Mouse (Mus musculus) thymus, adult 18-20 months (tissue): ENCODE measurements around the gene Bfsp2.
A peak's percentile ranks its signal among the peaks of the same experiment; 100 is the strongest.

Experiments
- DNase-seq, 2 experiments: peaks; one replicate each; pipeline ENCODE4 v3.0.0; 2022; ENCODE audit warnings: mixed read lengths in 2 of 2

The Bfsp2 gene

GRCm38 (mm10) chr9:103480044-103480576 lies at the start of gene Bfsp2:
Gene Bfsp2 (minus strand): TSS chr9:103480420.
- DNase-seq = no peak

DNA sequence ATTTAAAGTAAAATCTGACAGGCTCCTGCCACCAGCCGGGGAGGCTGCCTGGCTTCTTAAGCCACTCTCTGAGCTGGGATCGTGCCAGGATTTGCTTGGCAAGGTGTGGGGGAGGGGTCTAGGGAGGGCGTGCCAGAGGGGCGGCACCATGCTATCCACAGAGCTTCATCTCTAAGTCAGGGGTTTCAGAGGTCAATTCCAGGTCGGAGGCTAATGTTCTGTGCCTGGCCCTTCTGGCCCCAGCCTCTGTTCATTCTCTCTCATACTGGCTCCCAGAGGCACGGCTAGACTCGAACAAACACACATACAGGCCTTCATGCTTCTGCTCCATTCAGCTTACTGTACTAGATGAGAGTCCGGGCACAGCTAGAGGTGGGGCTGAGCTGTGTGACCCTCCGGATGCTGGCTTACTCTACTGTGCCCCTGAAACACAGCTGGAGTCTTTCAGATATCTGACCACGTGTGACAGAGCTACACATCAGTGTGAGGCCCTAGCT lies 44.9 kb upstream of the Bfsp2 start:
- DNase-seq = no peak

DNA sequence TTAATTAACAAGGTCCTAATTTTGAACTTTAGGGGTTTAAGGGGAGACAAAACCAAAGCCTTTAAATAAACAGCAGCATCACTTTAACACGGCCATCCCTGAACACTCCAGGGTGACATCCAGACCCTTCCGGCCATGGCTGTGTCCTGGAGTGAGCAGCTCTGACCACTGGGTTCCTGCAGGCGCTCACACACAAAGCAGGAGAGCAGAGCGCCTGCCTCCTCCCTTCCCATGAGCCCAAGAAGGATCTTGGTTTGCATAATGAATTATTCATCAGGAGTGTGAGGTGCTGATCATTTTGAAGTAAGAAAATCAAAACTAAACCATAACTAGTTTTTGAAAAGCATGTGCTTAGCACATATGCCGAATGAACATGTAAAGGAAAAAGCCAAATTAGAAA lies 44.4 kb upstream of the Bfsp2 start:
- no peak for DNase-seq

DNA sequence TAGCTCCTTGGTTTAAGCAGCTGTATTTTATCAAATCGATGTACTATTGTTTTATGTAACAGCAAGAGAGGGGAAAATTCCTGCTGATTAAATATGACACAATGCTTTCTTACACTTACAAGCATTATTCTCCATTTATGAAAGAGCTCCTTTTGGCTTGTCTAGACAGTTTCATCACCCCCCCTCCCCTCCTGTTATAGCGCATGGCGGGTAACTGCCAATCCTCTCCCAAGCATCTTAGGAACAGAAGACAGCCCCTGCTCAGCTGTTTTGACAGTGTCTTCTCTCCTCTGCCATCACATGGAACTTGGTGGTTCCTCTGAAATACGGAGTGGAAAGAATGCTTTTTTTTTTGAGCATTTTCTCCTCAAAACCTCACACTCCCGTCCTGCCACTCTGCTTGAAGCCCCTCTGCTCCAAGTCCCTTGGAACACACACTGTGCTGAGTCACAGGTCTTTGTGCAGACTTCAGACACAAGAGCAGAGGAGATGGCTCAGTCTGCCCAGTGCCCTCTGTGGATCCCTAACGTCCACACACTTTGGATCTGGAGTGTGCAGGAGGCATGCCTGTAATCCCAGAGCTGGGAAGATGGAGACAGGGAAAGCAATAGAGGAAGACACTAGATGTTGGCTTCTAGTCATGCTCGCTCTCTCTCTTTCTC lies 43.7 kb upstream of the Bfsp2 start:
- no peak for DNase-seq

DNA sequence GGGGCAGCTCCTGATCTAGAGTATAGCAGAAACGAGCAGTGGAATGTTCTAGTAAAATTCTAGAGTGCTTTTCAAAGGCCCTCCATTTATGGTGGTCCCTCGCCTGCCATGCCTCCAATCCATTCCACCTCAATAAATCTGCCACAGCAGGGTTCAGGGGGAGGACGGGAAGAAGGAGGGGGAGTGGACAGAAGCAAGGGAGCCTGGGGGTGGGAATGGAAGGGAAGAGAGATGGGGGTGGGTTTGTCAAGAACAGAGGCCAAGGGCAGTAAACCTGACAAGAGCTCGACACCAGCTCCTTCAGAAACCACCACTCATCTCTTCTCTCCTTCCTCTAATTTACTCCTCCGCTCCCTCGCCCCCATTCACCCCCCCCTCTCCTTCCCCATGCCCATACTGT lies 42.8 kb upstream of the Bfsp2 start:
- DNase-seq = no peak

GRCm38 (mm10) chr9:103513884-103514283 lies 33.7 kb upstream of the Bfsp2 start:
- DNase-seq = no peak

GRCm38 (mm10) chr9:103512257-103512656 lies 32.0 kb upstream of the Bfsp2 start:
- DNase-seq = no peak

- DNase-seq = no peak
These were observed 26.9 kb upstream of the Bfsp2 start for GRCm38 (mm10) chr9:103506968-103507584.

DNA sequence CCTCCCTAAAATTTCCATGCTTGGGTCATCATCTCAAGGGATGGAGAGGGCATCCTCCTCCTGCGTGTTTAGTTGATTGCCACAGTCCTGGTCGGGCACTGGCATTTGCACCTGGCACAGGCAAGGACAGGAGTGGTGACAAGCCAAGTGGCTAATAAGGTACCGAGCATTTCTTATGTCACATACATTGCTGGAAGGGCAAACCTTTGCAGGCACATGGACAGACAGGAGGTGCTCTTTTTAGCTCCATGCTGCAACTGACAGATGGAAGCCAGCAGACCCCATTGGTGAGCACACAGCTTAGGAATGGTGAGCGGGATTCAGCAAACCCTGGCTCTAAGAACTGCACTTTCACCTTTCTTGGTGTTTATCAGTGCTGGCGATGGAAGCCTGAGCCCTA lies 24.8 kb upstream of the Bfsp2 start:
- DNase-seq = no peak

DNA sequence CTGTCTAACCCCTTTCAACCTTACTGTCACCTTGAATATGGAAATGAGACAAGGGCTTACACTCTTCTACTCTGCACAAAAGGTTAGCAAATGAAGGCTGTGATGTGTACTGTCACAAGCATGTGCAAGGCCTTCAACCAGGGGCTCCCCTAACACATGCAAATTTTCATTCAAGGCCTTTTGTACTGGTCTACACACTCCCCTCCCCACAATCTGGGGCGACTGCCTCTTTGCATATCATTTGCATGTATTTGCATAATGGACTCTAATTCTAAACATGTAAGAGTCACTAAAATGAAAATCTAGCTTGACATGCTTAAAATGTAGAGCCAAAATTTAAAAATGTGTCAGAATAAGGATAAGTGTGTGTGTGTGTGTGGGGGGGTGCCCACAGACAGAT lies 24.4 kb upstream of the Bfsp2 start:
- DNase-seq = no peak

- DNase-seq = no peak
These were observed 23.5 kb upstream of the Bfsp2 start for GRCm38 (mm10) chr9:103503586-103504298.

- DNase-seq = no peak
These were observed 22.4 kb upstream of the Bfsp2 start for GRCm38 (mm10) chr9:103502655-103503054.

- no peak for DNase-seq
These were observed 21.7 kb upstream of the Bfsp2 start for GRCm38 (mm10) chr9:103501861-103502364.

- no peak for DNase-seq
These were observed 19.1 kb upstream of the Bfsp2 start for GRCm38 (mm10) chr9:103499366-103499765.

DNA sequence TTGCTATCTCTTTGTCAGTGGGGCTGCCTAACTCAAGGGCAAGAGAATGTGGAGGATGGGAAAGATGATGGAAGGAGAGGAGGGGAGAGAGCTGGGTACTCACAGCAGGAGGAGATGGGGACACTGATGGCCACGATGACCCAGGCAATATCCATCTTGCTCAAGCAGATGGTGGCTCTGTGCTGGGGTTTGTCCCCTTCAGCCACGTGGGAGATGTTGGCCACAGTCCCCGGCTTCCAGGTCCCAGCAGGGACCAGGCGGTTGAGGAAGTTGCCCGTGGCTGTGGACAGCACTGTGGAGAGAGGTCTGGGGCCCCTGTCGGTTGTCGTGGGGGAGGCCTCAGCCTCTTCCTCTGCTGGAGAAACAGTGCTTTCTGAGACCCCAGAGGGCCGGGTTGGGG lies 18.5 kb upstream of the Bfsp2 start:
- DNase-seq = no peak

GRCm38 (mm10) chr9:103495391-103495790 lies 15.2 kb upstream of the Bfsp2 start:
- DNase-seq = no peak

GRCm38 (mm10) chr9:103494346-103495020 lies 14.3 kb upstream of the Bfsp2 start:
- DNase-seq = no peak

GRCm38 (mm10) chr9:103491985-103492384 lies 11.8 kb upstream of the Bfsp2 start:
- DNase-seq = no peak

- DNase-seq = peak; percentile 57 to 59
These were observed 10.2 kb upstream of the Bfsp2 start for GRCm38 (mm10) chr9:103490439-103490838.

- DNase-seq = peak in 1 of 2 experiments; percentile 53
These were observed 9.7 kb upstream of the Bfsp2 start for GRCm38 (mm10) chr9:103489883-103490282.

DNA sequence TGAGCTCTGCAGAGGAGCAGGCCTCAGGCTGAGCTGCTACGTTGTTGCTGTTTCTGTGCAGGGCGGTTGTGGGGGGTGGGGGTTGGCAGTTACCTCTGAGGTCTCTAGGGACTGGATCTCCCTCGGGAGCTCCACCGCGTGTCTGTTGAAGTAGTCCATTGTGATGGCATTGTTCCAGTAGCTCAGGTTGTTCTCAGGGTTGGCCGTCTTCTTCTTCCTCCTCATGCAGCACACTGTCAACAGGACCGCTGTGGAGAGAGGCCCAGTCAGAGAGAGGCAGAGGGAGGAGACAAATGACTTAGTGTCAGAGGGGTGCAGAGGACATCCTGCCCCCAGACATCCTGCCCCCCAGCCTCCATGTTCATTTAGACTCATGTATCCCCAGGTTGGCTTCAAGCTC lies 8.9 kb upstream of the Bfsp2 start:
- DNase-seq = peak in 1 of 2 experiments; percentile 40

DNA sequence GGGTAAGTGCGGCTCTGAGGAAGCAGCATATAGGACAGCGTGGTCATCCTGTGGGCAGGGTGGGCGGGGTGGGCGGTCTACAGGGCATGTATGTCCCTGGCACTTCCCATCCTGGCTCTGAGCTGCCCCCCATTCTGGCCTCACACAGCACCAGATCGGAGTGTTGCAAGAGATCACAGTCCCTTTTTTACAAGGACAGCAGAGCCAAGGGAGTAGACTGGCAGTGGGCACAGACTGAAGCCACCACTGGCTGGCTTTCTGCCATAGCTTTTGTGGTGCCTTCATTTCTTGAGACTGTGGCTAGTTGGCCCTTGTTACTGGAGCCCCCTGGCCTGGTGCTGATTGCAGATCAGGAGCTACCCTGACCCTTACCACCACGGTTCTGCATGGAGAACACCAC lies 6.0 kb upstream of the Bfsp2 start:
- no peak for DNase-seq

DNA sequence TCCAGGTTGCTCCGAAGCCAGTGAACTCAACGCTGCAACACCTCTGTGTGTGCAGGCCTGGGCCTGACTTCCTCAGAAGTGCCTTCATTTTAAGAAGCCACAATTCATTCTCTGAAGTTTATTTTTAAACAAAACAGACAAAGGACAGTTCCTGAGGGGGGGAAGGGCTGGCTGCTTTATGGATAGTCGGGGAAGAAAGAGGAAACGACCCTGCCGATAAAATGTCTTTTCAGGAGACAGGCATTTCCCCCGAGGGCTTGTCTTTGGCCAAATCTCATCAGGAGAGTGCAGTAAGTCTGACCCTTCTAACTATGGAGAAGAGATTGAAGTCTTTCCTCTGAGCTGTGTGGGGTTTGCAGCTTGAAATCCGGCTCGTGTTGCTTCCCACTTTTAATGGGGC lies 5.4 kb upstream of the Bfsp2 start:
- no peak for DNase-seq
